Mouse (Mus musculus) adrenal gland, postnatal 25 days (tissue): ENCODE results near the gene Tle2. TPM values are rescaled to one million over a fixed set of nuclear protein-coding genes. Genes with fewer than 3 reads are reported as not detected.

Source experiments
- DNase-seq: peaks from one replicate; pipeline ENCODE4 v3.0.0; 2021; ENCODE audit warnings: mixed read lengths
- total RNA-seq: library from RNA; stranded (reverse); gene quantifications from 2 replicates; pipeline ENCODE4 v1.2.3, GENCODE M21; 2021

The Tle2 gene
- total RNA-seq, 1 experiment from 2014 or later: 67.8 TPM

- DNase-seq: peak; percentile 45
Observed at GRCm38 (mm10) chr10:81605666-81605973, 31.3 kb downstream of the Tle2 start.

GRCm38 (mm10) chr10:81605974-81606751, 31.8 kb downstream of the Tle2 start, which contains the start of gene BC025920:
Gene BC025920 (plus strand): TSS chr10:81606270.
- DNase-seq: peak; percentile 93

- DNase-seq: no peak
Observed at GRCm38 (mm10) chr10:81608308-81608707, 33.9 kb downstream of the Tle2 start.

GRCm38 (mm10) chr10:81612779-81613178, 38.4 kb downstream of the Tle2 start:
- peak; percentile 53 for DNase-seq

GRCm38 (mm10) chr10:81615486-81615885, 41.1 kb downstream of the Tle2 start:
- no peak for DNase-seq

GRCm38 (mm10) chr10:81619976-81620375, 45.6 kb downstream of the Tle2 start:
- no peak for DNase-seq

GRCm38 (mm10) chr10:81620786-81621185, 46.4 kb downstream of the Tle2 start:
- no peak for DNase-seq

GRCm38 (mm10) chr10:81623441-81623840, 49.1 kb downstream of the Tle2 start:
- DNase-seq: no peak

- DNase-seq: no peak
Observed at GRCm38 (mm10) chr10:81626101-81626993, 52.0 kb downstream of the Tle2 start.

- DNase-seq: peak; percentile 89
Observed at GRCm38 (mm10) chr10:81626994-81627835, 52.9 kb downstream of the Tle2 start, which contains the start of gene Sirt6. Gene Sirt6 (minus strand): TSS chr10:81627797.

- no peak for DNase-seq
Observed at GRCm38 (mm10) chr10:81627836-81628220, 53.5 kb downstream of the Tle2 start.

GRCm38 (mm10) chr10:81628390-81628789, 54.0 kb downstream of the Tle2 start, which contains the start of gene Ankrd24:
Gene Ankrd24 (plus strand): TSS chr10:81628540.
- DNase-seq: no peak

- DNase-seq: peak; percentile 85
Observed at GRCm38 (mm10) chr10:81633253-81634099, 59.1 kb downstream of the Tle2 start.

- no peak for DNase-seq
Observed at GRCm38 (mm10) chr10:81636338-81636737, 62.0 kb downstream of the Tle2 start.

- DNase-seq: no peak
Observed at GRCm38 (mm10) chr10:81638101-81638500, 63.7 kb downstream of the Tle2 start.

Other genes with a start within 250 kb of the Tle2 start
- 65.7 and 69.5 TPM in 2 replicates for gene Tbxa2r, start 245.8 kb upstream of the Tle2 start, total RNA-seq
- gene Gipc3, start 231.3 kb upstream of the Tle2 start, total RNA-seq: 4.5 and 4.7 TPM in 2 replicates
- 102 and 111 TPM in 2 replicates for gene Hmg20b, start 224.1 kb upstream of the Tle2 start, total RNA-seq
- gene Mfsd12, start 217.1 kb upstream of the Tle2 start, total RNA-seq: 14.3 and 21.6 TPM in 2 replicates
- gene 4930404N11Rik, start 208.7 kb upstream of the Tle2 start, total RNA-seq: 1.4 and 2.4 TPM in 2 replicates
- gene Fzr1, start 196.0 kb upstream of the Tle2 start, total RNA-seq: 49.3 and 51.6 TPM in 2 replicates
- 48.4 and 52.7 TPM in 2 replicates for gene Dohh, start 190.1 kb upstream of the Tle2 start, total RNA-seq
- 1.7 TPM in 2 replicates for gene Gm48551, start 190.1 kb upstream of the Tle2 start, total RNA-seq
- gene Gm48552, start 185.6 kb upstream of the Tle2 start, total RNA-seq: 1.5 TPM in 1 of 2 replicates, not detected in the other
- 1.4 TPM in 1 of 2 replicates, not detected in the other for gene Smim24, start 181.5 kb upstream of the Tle2 start, total RNA-seq
- gene Nfic, start 118.9 kb upstream of the Tle2 start, total RNA-seq: 100 and 129 TPM in 2 replicates
- gene Celf5, start 91.9 kb upstream of the Tle2 start, total RNA-seq: 0.43 and 1.2 TPM in 2 replicates
- gene Ncln, start 78.2 kb upstream of the Tle2 start, total RNA-seq: 120 and 128 TPM in 2 replicates
- 0.85 and 1.4 TPM in 2 replicates for gene S1pr4, start 74.4 kb upstream of the Tle2 start, total RNA-seq
- 0.61 TPM in 1 of 2 replicates, not detected in the other for gene Gna15, start 50.3 kb upstream of the Tle2 start, total RNA-seq
- gene Gna11, start 29.4 kb upstream of the Tle2 start, total RNA-seq: 76.8 and 77.9 TPM in 2 replicates
- gene Aes, start 15.1 kb upstream of the Tle2 start, total RNA-seq: 983 and 1,070 TPM in 2 replicates
- gene Tle6, start 26.5 kb downstream of the Tle2 start, total RNA-seq: 26.4 and 37.4 TPM in 2 replicates
- gene BC025920, start 31.7 kb downstream of the Tle2 start, total RNA-seq: 2.4 and 2.6 TPM in 2 replicates
- 28.3 and 30.2 TPM in 2 replicates for gene Sirt6, start 53.2 kb downstream of the Tle2 start, total RNA-seq
- 30.5 and 37.8 TPM in 2 replicates for gene Ankrd24, start 54.0 kb downstream of the Tle2 start, total RNA-seq
- 3.2 and 3.6 TPM in 2 replicates for gene Gm10778, start 74.5 kb downstream of the Tle2 start, total RNA-seq
- gene Zfp433, start 130.3 kb downstream of the Tle2 start, total RNA-seq: 6.9 and 9.4 TPM in 2 replicates
- 3.7 and 3.9 TPM in 2 replicates for gene Gm3055, start 196.6 kb downstream of the Tle2 start, total RNA-seq
- 1.6 and 2.1 TPM in 2 replicates for gene Gm4767, start 237.6 kb downstream of the Tle2 start, total RNA-seq